ENCODE assay signal across 18 mouse cellular contexts in genomic region chr11:77960199-77960598, GRCm38 (mm10). TPM values are rescaled to one million over a fixed set of nuclear protein-coding genes. Genes with fewer than 3 reads are reported as not detected.
DNase-seq lines count a peak whose midpoint lies in the region; TF ChIP-seq lines count a peak whose summit lies in the region.
"Had no signal": no experiment of that assay in that cellular context is flagged by ENCODE, and none has a peak within 500 bp of the region (broad histone marks: within the 10 kb centered on the region; RNA-seq: fewer than 3 reads in every experiment).

No protein-coding gene starts in this region.

- intact Hi-C loops in left cerebral cortex, postnatal 25 days (cut with DNase I), result no loop called here

- H3K27me3 ChIP-seq in thymus, adult 2 months (ENCODE audit: control insufficient read depth, insufficient read depth, low read length), result no peaks in the 10 kb centered on the region

- no peak for TF ChIP-seq POLR2A in thymus, adult 2 months (IDR thresholded peaks at IDR 0.05; ENCODE audit: control insufficient read depth, extremely low read depth, insufficient read depth, low read length, poor library complexity)

- no peak overlapping the region for H3K27ac ChIP-seq in thymus, adult 2 months (ENCODE audit: control insufficient read depth, insufficient read depth, low read length)
- H3K27ac ChIP-seq: neural tube, embryonic 12.5 days had no signal

- peak; percentile 65 to 71 for DNase-seq in cerebellum, postnatal 10 days
- DNase-seq in cerebellum, adult 9-10 months, result no peak
- DNase-seq in MN1 (ENCODE audit: low spot score), result peak; percentile 30
- peak; percentile 36 to 57 for DNase-seq in frontal cortex, postnatal 25 days (ENCODE audit: low spot score in 2 of 2)
- DNase-seq in left cerebral cortex, postnatal 25 days (ENCODE audit: low spot score in 2 of 2), result peak; percentile 73 to 88
- no peak for DNase-seq in thymus, adult 2 months
- DNase-seq in cerebellum, adult 9-11 months, result no peak
- DNase-seq in thymus, postnatal 0 days (ENCODE audit: low spot score), result no peak
- DNase-seq: adrenal gland, adult 8-10 months; cerebellum, adult 2 months; kidney, postnatal 4 days; thymus, postnatal 4 days had no signal

- no peaks in the 10 kb centered on the region for H3K4me1 ChIP-seq in thymus, adult 2 months (replicated peaks; ENCODE audit: control insufficient read depth, insufficient read depth, low read length)

- no peak overlapping the region for H3K4me3 ChIP-seq in thymus, adult 2 months (ENCODE audit: control insufficient read depth, insufficient read depth, low read length)
- H3K4me3 ChIP-seq: neural tube, embryonic 12.5 days had no signal

- TF ChIP-seq CTCF in thymus, adult 2 months (IDR thresholded peaks at IDR 0.05; ENCODE audit: borderline replicate concordance, control insufficient read depth, extremely low read depth, insufficient read depth, low read length, poor library complexity), result no peak

- WGBS in thymus, adult 2 months, result 65% methylated on average over 9 of the region's 9 CpGs

- H3K36me3 ChIP-seq in thymus, adult 2 months (ENCODE audit: control insufficient read depth, insufficient read depth, low read length), result no peaks in the 10 kb centered on the region
- H3K36me3 ChIP-seq: G1E; neural tube, embryonic 12.5 days had no signal

RNA-seq across cellular contexts. Expression of gene Phf12, which starts 22.4 kb away (rescaled TPM):
- 10 to 100 TPM; 50.5 to 51.4 TPM for total RNA-seq in left cerebral cortex, postnatal 25 days (2021)
- polyA plus RNA-seq in thymus, adult 2 months (2012; rRNA removed), result 151 and 160 TPM in 2 replicates
- polyA plus RNA-seq in thymus, postnatal 0 days (2015; fragmentation: Nextera tagmentation; extraction: Ambion mirVana), result 15.1 and 18.4 TPM in 2 replicates

RNA-seq across cellular contexts. Expression of gene Sez6, which starts 29.6 kb away (rescaled TPM):
- total RNA-seq in left cerebral cortex, postnatal 25 days (2021), result 100 to 1,000 TPM; 145 to 168 TPM
- polyA plus RNA-seq in thymus, adult 2 months (2012; rRNA removed), result 1.1 TPM in 2 replicates
- 0.26 TPM in 2 replicates for polyA plus RNA-seq in thymus, postnatal 0 days (2015; fragmentation: Nextera tagmentation; extraction: Ambion mirVana)
- total RNA-seq: granulocyte monocyte progenitor cell, adult 5-6 weeks; hematopoietic stem cell, adult 5-6 weeks; megakaryocyte progenitor cell, adult 5-6 weeks had no signal
- polyA plus RNA-seq: spleen, adult 2 months had no signal

Comparison
In these comparisons a context has a peak if more than half of its experiments do, and no peak if none do; other contexts are left out.
1. DNase-seq: peak in cerebellum, postnatal 10 days (2 of 2), MN1 (single experiment), frontal cortex, postnatal 25 days (2 of 2) and left cerebral cortex, postnatal 25 days (2 of 2); none in cerebellum, adult 9-10 months (single experiment), thymus, adult 2 months (single experiment), cerebellum, adult 9-11 months (single experiment) and thymus, postnatal 0 days (single experiment).